Mouse (Mus musculus) kidney, adult 11 months (tissue): ENCODE data around the gene Plet1.

Source experiments
- DNase-seq: peaks from one replicate; pipeline ENCODE4 v3.0.0; 2022

Gene Plet1

DNA sequence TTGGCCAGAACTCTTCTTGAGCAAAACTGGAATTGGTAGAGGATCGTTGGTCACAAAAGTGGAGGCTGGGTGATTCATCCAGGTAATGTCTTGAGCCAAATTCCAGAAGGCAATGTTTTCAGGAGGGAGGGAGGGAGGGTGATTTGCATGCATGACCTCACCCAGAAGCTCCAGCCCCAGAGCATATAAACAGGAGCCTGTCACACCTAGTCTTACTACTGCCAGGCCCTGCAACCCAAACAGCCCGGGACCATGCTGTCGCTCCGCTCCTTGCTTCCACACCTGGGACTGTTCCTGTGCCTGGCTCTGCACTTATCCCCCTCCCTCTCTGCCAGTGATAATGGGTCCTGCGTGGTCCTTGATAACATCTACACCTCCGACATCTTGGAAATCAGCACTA, at the start of gene Plet1:
Gene Plet1 (plus strand): TSS at position 215 of the 400 bp plus-strand sequence.
- peak; percentile 27 for DNase-seq

DNA sequence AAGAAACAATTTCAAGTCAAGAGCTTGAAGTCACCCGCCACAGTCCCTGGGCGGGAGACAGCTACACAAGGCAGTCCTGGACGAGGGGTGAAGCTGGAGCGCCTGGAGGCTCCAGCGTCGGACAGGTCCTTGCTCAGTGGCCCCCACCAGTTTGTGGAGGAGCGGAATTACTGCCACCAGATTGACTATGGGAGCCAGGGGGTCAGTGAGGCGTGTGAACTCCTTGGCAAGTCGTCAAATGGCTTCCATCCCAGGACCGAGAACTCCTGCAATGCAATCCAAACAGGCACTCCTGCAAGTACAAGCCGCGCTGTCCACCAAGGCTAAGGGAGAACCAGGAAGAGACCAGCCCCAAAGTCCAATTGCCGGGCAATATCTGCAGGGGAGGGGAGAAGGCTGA, 45.3 kb upstream of the Plet1 start:
- peak; percentile 89 for DNase-seq

DNA sequence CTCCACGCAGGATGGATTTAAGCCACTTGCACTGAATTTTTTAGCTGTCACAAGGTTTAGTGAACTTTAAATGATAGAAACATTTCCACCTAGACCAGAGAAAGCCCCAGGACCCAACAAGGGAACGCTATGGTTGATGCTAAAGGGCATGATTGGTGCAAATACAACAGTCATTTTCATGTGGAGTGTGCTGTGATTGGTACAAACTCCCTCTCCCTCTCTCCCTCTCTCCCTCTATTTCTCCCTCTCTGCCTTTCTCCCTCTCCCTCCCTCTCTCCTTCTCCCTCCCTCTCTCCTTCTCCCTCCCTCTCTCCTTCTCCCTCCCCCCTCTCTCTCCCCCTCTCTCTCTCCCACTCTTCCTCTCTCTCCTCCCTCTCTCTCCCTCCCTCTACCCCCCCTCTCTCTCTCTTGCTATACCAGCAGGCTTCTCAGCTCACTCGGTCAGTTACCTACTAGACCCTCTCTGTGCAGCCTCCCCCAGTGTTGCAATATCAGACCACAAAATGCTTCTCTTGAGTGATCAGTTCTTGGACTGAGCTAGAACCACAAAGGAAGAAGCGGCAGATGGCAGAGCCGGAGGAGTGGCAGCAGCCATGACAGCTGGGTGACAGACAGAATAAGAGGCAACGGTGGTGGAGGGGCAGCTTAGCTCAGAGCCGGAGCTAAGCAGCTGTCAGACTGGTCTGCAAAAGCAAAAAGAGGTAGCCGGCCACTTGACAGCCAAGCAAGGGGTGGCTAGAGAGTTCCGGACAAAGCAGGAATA, 42.7 kb upstream of the Plet1 start:
- no peak for DNase-seq

DNA sequence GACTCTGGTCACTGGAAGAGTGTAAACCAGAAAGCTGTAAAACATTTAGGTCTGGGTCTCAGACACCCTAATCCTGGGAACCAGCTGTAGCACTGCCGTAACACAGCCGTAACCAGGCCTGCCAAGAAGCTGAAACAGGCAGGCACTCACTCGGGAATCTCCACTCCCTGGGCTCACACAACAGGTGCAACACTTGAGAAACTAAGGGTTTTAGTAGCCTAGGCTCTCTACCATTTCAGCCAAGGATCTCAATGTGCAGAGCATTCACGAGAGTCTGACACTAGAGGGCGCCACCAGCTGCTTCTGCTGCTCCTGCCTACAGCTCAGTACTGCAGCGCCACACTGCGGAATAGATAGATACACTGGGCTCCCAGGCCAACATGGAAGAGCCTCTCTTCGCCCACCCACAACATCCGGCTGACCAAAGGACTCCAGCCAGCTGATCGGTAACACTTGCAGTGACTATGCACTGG, 42.0 kb upstream of the Plet1 start:
- DNase-seq: peak; percentile 77

DNA sequence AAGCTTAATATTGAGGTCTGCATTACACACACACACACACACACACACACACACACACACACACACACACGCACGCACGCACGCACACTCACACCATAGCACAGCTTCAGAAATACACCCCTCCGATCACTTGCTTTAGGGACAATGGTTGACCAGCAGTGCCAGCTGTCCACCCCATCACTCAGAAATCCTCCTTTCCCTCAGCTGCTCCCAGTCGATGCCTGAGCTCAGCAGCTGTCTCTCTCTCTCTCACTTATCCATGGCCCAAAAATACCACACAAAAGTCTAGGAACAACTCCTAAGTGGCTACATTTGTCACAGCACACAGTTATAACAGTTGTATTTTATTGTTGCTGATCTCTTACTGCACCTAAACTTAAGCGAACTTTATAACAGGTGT, 36.7 kb upstream of the Plet1 start:
- DNase-seq: no peak

DNA sequence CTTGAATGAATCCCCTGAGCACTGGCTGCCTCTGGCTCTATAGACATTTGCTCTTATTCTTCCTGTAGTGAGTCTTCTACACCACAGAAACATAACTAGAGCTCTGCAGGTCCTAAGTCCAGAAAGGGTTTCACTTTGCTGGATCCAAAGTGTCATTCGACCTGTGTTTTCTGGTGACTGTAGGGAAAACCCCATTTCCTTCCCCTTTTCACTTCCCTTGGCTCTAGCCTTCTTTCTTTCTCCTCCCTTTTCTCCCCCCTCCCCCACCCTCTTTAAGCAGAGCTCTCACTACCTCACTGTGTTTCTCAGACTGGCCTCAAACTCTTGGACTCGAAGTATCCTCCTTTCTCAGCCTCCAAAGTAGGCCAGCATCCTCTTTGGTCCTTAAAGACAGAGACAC, 34.8 kb upstream of the Plet1 start:
- DNase-seq: no peak

DNA sequence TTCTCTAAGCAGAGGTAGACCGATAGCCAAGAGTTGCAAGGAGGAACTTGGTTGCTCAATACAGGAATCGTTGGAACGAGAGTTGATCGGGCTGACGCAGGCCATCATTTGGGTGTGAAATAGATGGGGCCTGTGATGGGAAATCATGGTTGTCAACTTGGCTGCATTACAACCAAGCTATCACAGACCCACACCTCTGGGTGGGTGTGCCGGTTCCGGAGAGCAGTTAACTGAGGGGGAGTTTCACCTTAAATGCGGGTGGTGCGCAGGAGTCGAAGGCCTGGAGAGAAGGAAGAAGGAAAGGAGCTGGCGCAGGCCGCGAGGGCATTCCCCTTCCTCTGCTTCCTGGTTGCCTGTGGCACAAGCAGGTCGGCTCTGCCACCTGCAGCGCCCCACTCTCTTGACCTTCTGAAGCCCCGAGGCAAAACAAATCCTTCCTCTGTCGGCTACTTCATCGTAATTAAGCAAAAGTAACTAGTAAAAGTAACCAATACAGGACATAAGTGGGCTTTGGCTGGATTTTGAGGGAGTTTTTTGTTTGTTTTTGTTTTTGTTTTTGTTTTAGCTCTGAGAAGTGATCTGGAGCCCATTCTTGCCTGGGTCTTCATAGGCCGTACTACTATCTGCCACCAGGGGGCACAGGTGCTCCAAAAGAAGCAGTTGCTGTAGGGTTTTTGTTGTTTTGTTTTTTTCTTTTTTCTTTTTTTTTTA, 31.7 kb upstream of the Plet1 start:
- peak; percentile 65 for DNase-seq

DNA sequence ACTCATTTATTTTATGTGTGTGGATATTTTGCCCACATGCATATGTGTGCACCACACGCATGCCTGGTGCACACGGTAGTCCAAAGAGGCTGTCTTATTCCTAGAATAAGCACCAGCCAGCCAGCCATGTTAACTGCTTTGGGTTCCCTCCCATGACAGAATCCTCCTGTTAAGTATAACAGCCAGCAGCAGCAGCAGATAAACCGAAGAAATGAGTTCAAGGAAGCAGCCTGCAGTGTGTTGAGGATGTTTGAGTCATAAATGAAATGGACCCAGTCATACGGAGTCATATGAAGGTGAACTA, 31.2 kb upstream of the Plet1 start:
- no peak for DNase-seq

DNA sequence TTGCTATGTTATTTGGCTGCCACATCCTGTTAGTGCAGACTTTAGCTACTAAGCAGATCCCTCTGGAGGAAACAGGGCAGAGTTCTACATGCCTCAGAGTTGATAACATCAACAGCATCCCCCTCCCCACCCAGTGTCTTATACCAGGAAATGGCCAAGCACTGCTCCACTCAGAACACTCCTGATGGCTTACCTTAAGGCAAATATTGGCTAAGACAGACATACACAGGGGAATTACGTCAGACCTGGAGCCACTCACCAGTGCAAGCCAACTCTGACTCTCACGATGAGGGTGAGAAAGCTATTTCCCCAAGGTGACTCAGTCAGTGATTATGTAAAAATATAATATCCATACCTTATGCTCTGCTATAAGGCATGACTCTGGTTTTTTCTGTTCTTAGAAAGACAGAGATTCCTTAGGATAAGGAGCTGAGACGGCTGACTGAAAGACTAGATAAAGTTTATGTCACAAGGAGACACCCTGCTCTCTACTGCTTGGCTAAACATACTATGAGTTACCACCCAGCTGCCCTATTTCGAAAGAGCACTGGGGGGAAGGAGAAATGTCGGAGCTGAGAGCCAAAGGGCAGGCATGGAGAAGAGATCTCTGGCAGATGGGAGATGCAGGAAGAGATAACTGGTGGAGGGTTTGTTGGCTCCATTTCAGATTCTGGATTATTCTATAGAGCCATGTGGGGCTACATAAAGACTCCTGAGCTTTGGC, 23.8 kb upstream of the Plet1 start:
- no peak for DNase-seq

DNA sequence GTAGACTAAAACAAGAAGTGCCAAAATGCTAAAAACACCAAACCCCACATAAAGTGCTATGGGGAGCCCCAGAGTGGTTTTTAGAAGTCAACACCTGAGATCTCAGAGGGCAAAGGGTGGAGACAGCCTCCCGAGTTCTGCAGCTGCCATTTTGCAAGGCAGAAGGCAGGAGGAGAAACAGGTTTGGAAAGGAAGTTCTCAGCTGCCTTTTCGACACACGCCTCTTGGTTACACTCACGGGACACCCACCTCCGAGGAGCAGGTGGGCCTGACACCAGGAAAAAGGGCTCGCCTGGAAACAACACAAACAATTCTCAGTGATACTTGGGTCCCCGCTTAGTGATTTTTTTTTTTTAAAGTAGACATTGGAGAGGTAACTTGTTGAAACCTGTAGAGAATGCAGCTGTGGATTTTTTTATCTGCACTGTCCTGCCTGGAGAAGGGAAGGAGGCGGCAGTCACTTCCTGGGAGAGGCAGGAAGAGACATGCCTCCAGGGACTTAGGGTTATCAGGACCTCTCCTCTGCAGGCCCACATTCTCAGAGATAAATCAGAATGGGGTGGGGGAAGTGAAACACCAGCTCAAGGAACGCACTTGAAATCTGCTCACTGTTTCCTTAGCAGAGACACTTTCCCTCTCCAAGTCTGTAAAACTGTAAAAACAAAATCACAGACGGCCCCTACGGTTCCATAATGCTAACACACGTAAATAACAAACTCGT, 23.0 kb upstream of the Plet1 start:
- no peak for DNase-seq

DNA sequence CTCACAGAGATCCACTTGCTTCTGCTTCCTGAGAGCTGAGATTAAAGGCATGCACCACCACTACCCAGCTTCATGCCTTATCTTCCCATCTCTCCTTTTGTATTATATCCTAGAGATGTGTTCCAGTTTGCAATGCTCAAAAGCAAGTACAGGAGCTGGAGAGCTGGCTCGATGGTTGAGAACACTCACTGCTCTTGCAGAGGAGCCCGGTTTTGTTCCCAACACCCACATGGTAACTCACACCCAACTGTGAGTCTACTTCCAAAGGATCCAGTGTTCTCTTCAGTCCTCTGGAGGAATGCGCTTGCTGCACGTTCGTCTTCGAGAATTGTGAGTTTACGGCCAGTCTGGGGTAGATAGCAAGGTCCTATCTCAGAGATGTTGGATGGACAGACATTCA, 19.0 kb upstream of the Plet1 start:
- DNase-seq: no peak

DNA sequence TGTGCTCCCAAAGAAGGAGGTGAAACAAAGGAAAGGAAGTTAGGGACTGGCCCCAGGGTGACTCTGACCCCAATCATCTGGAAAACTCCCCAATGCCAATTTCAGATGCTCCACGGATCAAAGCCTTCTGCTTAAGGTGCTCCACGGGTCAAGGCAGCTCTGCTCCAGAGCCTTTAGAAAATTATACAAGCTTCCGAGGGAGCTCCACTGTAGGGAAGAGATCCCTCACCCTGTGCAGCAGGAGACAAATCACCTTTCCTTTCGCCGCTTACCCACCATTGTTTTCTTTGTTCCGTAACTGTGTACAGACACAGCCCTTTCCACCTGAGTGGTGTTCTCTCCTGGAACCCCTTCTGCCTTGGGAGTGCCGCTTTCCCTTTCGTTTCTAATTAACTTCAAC, 18.6 kb upstream of the Plet1 start:
- DNase-seq: no peak

DNA sequence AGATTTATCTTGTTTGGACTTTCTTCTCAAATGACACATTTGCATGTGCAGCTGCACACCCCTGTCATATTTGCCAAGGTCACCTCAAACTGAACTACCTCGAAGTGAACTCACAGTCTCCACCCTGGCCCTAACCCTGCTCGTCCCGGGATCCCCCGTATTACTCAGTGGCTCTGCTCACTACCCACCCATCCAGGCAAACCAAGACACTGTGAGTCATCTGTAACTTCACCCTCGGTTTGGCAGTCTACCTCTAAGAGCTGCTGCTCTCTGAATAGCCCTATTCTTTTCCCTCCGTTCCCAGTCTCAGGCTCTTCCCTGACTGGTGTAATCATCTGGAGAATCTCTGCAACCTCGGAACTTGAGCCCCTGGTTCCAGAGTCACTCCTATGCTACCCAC, 17.7 kb upstream of the Plet1 start:
- DNase-seq: no peak

DNA sequence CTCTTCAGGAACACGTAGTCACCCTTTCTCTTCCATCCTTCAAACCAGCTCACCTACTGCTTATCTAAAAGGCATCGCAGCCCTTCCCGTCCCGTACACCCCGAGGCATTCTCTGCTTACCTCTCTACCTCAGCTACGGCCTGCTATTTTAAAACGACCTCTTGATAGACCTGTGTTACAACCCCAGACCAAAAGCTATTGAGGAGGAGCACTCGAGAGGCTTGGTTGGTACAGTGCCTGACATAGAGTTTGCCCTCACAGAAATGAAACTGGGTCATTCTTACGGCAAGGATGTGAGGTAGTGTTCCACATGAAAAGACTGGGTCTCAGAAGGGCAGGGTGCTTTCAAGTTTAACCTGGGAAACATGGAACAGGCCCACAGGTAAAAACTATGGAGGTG, 17.1 kb upstream of the Plet1 start:
- no peak for DNase-seq

DNA sequence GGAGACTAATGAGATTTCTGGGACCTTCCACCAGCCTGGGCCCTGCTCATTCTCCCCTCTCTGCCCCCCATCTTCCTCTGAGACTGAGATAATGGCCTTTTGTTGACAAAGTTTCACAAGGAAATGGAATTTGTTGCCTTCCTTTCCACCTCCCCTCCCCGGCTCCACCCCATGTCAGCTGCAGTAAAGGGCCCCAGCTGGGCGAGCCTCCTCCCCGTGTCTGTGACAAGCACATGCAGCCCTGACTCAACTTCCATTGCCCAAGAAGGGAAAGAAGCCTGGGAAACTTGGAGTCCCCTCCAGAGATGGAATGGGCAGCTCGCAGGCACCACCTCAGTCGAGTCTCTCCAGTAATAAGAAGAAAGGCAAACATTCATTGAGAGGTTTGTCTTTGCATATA, 15.5 kb upstream of the Plet1 start:
- no peak for DNase-seq

DNA sequence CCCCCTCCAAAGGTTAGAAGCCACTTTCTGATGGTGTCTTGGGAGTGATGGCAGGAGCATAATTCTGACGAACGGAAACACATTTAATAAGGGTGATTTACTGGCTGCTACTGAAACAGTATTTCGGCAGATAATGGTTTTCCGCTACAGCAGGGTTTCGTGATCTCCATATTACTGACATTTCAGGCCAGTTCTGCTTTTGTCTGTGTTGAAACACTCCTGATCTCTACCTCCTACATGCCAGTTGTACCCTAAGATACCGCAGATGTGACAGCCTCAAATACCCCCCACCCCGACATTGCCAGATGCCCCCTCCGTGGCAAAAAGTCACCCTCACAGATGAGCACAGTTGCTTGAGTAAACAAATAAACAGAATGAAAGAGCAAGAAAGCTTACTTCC, 14.8 kb upstream of the Plet1 start:
- DNase-seq: no peak

DNA sequence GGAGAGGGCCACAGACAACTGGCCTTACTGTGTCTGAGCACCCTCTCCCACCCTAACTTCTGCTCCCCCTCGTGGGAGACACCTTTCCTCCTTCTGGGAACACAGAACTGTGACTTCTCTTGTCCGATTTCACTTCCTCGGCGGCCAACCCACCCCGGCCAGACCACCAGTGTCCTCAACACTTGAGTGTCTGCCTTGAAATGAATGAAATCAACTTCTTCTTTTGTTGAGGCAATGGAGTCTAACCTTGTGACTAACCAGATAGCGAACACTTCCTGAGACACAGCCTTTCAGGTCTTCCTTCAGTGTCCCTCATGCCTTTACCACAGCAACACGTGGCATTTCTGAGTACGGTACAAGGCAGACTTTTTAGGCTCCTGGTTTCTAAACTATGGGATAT, 11.6 kb upstream of the Plet1 start:
- no peak for DNase-seq

DNA sequence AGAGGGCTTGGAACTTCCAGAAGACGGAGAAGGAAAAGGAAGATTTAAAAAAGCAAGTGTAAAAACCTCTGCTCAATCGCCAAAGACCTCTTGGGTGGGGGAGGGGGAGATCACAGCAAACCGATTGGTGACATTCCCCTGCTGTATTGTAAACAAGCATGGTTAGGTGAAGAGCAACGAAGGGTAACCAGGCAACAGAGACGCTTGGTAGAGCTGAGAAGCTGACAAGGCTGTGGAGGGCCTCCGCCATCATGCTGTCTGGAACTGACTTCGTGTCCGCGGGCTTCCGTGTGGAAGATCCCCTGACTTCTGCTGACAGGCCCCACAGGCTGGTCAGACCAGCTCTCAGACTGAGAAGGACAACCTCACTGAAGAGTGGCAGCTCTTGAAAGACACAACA, 8.8 kb upstream of the Plet1 start:
- DNase-seq: peak; percentile 29

DNA sequence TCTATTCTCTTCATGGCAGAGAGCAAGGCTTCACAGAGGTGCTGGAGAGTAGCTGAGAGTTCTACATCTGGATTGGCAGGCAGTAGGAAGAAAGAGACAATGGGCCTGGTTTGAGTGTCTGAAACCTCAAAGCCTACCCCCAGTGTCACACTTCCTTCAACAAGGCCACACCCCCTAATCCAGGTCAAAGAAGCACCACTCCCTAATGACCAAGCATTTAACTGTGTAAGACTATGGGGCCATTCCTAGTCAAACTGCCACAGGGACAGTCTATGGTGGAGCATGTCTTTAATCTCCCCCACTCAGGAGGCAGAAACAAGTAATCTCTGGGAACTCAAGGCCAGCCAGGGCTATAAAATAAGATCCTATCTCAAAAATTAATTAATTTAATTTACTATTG, 3.5 kb upstream of the Plet1 start:
- no peak for DNase-seq

DNA sequence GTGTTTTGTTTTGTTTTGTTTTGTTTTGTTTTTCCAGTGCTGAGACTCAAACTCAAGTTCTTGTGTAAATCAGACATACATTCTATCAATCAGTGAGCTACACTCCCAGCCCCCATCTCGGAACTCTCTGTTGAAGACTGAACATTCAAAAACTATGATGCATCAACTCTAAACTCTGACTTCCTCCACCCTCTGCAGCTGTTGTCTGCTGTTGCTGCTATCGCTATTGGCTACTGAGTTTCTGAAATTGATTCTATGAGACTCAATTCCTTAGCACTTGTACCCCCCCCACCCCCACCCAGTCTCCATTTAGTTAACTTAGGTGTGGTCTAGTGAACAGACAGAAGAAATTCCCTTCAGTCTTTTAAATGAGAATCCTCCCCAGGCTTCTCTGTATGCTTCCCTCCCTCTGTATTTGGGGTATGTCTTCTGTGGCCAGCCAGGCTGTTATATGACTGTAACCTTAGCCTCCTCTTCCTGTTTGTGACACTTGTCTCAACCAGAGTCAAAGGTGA, 2.7 kb upstream of the Plet1 start:
- DNase-seq: no peak

DNA sequence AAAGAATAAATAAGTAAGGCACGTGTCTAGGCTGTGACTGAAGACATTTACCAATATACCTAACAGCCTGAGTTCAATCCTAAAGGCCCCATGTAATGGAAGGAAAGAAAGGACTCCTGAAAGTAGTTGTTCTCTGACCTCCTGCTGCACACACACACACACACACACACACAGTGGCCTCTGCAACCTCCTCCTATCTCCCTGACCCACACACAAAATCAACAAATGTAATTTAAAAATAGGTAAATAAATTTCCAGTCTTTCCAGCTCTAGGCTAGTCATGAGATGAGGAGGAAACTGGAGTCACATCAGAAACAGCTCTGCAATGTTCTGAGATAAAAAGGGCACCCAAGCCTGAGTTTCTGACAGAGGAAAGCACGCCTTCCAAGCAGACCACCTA, 548 bp upstream of the Plet1 start:
- DNase-seq: no peak

DNA sequence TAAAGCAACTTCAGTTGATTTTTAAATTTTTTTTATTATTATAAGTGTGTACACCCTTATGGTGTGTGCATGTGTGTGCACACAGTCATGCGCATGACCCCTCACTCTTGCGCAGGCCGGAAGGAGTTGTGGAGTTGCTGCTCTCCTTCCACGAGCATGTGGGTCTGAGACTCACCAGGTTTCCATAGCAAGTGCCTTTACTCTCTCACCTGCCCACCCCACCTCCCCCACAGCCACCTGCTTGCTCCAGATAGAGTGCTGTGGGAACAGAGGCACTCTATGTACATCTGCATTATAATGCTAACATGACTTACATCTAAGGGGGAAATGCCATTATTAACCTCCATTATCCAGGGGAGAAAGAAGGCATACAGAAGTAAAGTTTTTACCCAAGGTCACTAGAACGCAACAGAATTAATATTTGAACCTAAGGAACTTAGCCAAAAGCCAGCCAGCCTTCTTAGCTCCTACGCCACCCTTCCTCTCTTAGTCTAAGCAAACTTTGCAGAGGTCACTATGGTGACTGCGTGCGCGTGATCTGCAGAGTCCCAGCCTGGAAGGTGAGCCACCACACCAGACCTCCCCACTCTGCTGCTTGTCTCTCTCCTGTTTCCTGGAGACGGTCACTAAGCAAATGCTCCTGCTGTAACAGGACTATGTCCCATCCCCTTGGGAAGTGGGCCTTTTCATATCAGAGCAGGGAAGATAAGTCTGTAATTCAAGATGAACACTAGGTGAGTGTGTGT, 1.3 kb downstream of the Plet1 start:
- no peak for DNase-seq

DNA sequence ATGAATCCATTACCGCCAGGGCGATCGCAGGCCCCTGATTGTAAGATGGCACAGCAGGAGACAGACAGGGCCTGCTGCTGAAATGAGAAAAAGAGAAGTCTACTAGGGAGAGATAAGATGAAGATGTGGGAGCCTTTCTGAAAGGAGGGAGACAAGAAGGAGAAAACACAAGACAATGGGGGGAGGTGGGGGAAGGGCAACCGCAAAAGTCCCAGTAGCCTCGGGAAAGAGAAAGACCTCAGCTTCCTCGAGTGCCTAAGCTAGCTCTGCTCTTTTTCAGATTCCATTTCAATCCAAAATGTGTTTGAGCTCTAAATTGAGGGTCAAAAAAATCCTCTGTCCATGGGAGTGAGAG, 1.8 kb downstream of the Plet1 start:
- no peak for DNase-seq
